Mouse (Mus musculus) forebrain, embryonic 12.5 days (tissue): ENCODE measurements around the gene Ackr1. TPM values are rescaled to one million over a fixed set of nuclear protein-coding genes. Genes with fewer than 3 reads are reported as not detected.
A peak's percentile ranks its signal among the peaks of the same experiment; 100 is the strongest.

Source experiments
- ATAC-seq: fragments of 200-750 bp; cut with Nextera tagmentation; 2 replicates; pipeline ENCODE4 v1.8.0; 2017; ENCODE audit warnings: moderate TSS enrichment; ENCODE audit not compliant: low FRiP score
- H3K27ac ChIP-seq: fragments of 300-500 bp; sonication (generic); 2 replicates; pipeline ENCODE4 v1.5.1; 2016; ENCODE audit warnings: mild to moderate bottlenecking
- H3K27me3 ChIP-seq: fragments of 300-500 bp; sonication (generic); 2 replicates; pipeline ENCODE4 v1.6.1; 2016; ENCODE audit warnings: mild to moderate bottlenecking
- H3K36me3 ChIP-seq: fragments of 300-500 bp; sonication (generic); replicated peaks from 2 replicates; pipeline ENCODE4 v1.6.1; 2016; ENCODE audit warnings: mild to moderate bottlenecking
- H3K4me1 ChIP-seq: fragments of 300-500 bp; sonication (generic); 2 replicates; pipeline ENCODE4 v1.6.1; 2016
- H3K4me2 ChIP-seq: fragments of 300-500 bp; sonication (generic); 2 replicates; pipeline ENCODE4 v1.6.1; 2016; ENCODE audit warnings: mild to moderate bottlenecking, moderate library complexity
- H3K4me3 ChIP-seq: fragments of 300-500 bp; sonication (generic); replicated peaks from 2 replicates; pipeline ENCODE4 v1.5.1; 2016; ENCODE audit warnings: mild to moderate bottlenecking
- H3K9ac ChIP-seq: fragments of 300-500 bp; sonication (generic); 2 replicates; pipeline ENCODE4 v1.6.1; 2016; ENCODE audit warnings: mild to moderate bottlenecking
- H3K9me3 ChIP-seq: fragments of 300-500 bp; sonication (generic); 2 replicates; pipeline ENCODE4 v1.6.1; 2016
- WGBS: fragments of 180-500 bp; shearing (Covaris S2); methylation state at CpG from one replicate; pipeline ENCODE4 v1.1.7; 2016; 5-methylcytosine and 5-hydroxymethylcytosine counted together
- polyA plus RNA-seq: library from polyadenylated mRNA; unstranded; fragments of >200 nt; fragmentation: Nextera tagmentation; extraction: Ambion mirVana; gene quantifications from 2 replicates; pipeline ENCODE4 v1.2.1, GENCODE M21; 2016

Ackr1 gene
- 4.4 and 5.1 TPM in 2 replicates for polyA plus RNA-seq

GRCm38 (mm10) chr1:173333312-173334253 lies at the start of gene Ackr1:
Gene Ackr1, minus strand, starts transcription at chr1:173333750.
- Histone ChIP-seq H3K4me2 (no peak within 1 kb of the TSS), H3K27me3 (no peaks in the 10 kb centered on the region), H3K4me3 (no peak within 1 kb of the TSS), H3K27ac (no peak within 1 kb of the TSS), H3K36me3 (0 out of 2 replicates have a peak, but pooled peaks cover 6% of the 10 kb centered on the region), H3K9ac (no peak within 1 kb of the TSS), H3K4me1 (peaks cover 24% of the 10 kb centered on the region), H3K9me3 (no peaks in the 10 kb centered on the region)
- 76% methylated on average over 9 of the region's 9 CpGs for WGBS
- ATAC-seq, result no peak

- no peaks in the 10 kb centered on the region for H3K27me3 ChIP-seq
- no peak overlapping the region for H3K27ac ChIP-seq
- ATAC-seq, result no peak
- no peaks in the 10 kb centered on the region for H3K36me3 ChIP-seq
- no peaks in the 10 kb centered on the region for H3K4me1 ChIP-seq
- H3K9me3 ChIP-seq, result no peaks in the 10 kb centered on the region
- WGBS, result 86% methylated on average over 6 of the region's 6 CpGs
- no peak overlapping the region for H3K4me2 ChIP-seq
- H3K4me3 ChIP-seq, result no peak overlapping the region
- no peak overlapping the region for H3K9ac ChIP-seq
These were observed 47.9 kb upstream of the Ackr1 start for GRCm38 (mm10) chr1:173381436-173381835.

GRCm38 (mm10) chr1:173377380-173378112 lies 44.0 kb upstream of the Ackr1 start:
- ATAC-seq, result peak; percentile 55; the same call in 1 of the 2 replicates
- 35% methylated on average over 13 of the region's 13 CpGs for WGBS

GRCm38 (mm10) chr1:173374020-173374419 lies 40.5 kb upstream of the Ackr1 start:
- no peaks in the 10 kb centered on the region for H3K27me3 ChIP-seq
- H3K4me3 ChIP-seq, result no peak overlapping the region
- WGBS, result 87% methylated on average over 7 of the region's 7 CpGs
- H3K9ac ChIP-seq, result no peak overlapping the region
- no peak for ATAC-seq
- H3K36me3 ChIP-seq, result no peaks in the 10 kb centered on the region
- no peaks in the 10 kb centered on the region for H3K9me3 ChIP-seq
- H3K4me2 ChIP-seq, result no peak overlapping the region
- no peak overlapping the region for H3K27ac ChIP-seq
- no peaks in the 10 kb centered on the region for H3K4me1 ChIP-seq

More at GRCm38 (mm10) chr1:173377380-173378112, 44.0 kb upstream of the Ackr1 start:
- no peaks in the 10 kb centered on the region for H3K27me3 ChIP-seq
- no peak overlapping the region for H3K4me3 ChIP-seq
- H3K9ac ChIP-seq, result no peak overlapping the region
- H3K4me2 ChIP-seq, result no peak overlapping the region
- no peaks in the 10 kb centered on the region for H3K9me3 ChIP-seq
- no peaks in the 10 kb centered on the region for H3K36me3 ChIP-seq
- no peak overlapping the region for H3K27ac ChIP-seq
- H3K4me1 ChIP-seq, result no peaks in the 10 kb centered on the region

- Histone ChIP-seq H3K27ac (no peak overlapping the region), H3K9ac (no peak overlapping the region), H3K4me1 (peaks cover 10% of the 10 kb centered on the region), H3K9me3 (no peaks in the 10 kb centered on the region), H3K36me3 (no peaks in the 10 kb centered on the region), H3K27me3 (no peaks in the 10 kb centered on the region), H3K4me2 (no peak overlapping the region), H3K4me3 (no peak overlapping the region)
- ATAC-seq, result no peak
- WGBS, result 81% methylated on average over 6 of the region's 6 CpGs
These were observed 38.0 kb upstream of the Ackr1 start for GRCm38 (mm10) chr1:173371586-173371985.

GRCm38 (mm10) chr1:173370456-173370855 lies 36.9 kb upstream of the Ackr1 start:
- H3K4me3 ChIP-seq, result no peak overlapping the region
- ATAC-seq, result no peak
- H3K9ac ChIP-seq, result no peak overlapping the region
- WGBS, result 64% methylated on average over 6 of the region's 6 CpGs
- no peaks in the 10 kb centered on the region for H3K36me3 ChIP-seq
- H3K4me1 ChIP-seq, result peaks cover 21% of the 10 kb centered on the region
- no peaks in the 10 kb centered on the region for H3K9me3 ChIP-seq
- H3K27ac ChIP-seq, result no peak overlapping the region
- H3K27me3 ChIP-seq, result no peaks in the 10 kb centered on the region
- H3K4me2 ChIP-seq, result no peak overlapping the region

- H3K27ac ChIP-seq, result no peak overlapping the region
- ATAC-seq, result no peak
- WGBS, result 68% methylated on average over 2 of the region's 2 CpGs
- H3K4me2 ChIP-seq, result no peak overlapping the region
- H3K9ac ChIP-seq, result no peak overlapping the region
- H3K4me3 ChIP-seq, result no peak overlapping the region
- H3K27me3 ChIP-seq, result no peaks in the 10 kb centered on the region
- H3K9me3 ChIP-seq, result no peaks in the 10 kb centered on the region
- H3K36me3 ChIP-seq, result no peaks in the 10 kb centered on the region
- H3K4me1 ChIP-seq, result peaks cover 23% of the 10 kb centered on the region
These were observed 36.1 kb upstream of the Ackr1 start for GRCm38 (mm10) chr1:173369611-173370010.

- H3K27me3 ChIP-seq, result no peaks in the 10 kb centered on the region
- ATAC-seq, result peak; percentile 93
- peak within 1 kb of the TSS; percentile 76 for H3K27ac ChIP-seq
- no peaks in the 10 kb centered on the region; the same call in 1 of the 2 replicates for H3K36me3 ChIP-seq
- H3K4me3 ChIP-seq, result peak within 1 kb of the TSS; percentile 83
- peak within 1 kb of the TSS; percentile 92 for H3K4me2 ChIP-seq
- peaks cover 23% of the 10 kb centered on the region for H3K4me1 ChIP-seq
- H3K9ac ChIP-seq, result peak within 1 kb of the TSS; percentile 92
- no peaks in the 10 kb centered on the region for H3K9me3 ChIP-seq
- WGBS, result 1% methylated on average over 43 of the region's 46 CpGs
These were observed 34.0 kb upstream of the Ackr1 start, which contains the start of gene Cadm3 for GRCm38 (mm10) chr1:173367356-173368046. Gene Cadm3, minus strand, starts transcription at chr1:173367695.

- no peaks in the 10 kb centered on the region for H3K9me3 ChIP-seq
These were observed 33.3 kb upstream of the Ackr1 start for GRCm38 (mm10) chr1:173366701-173367355.

GRCm38 (mm10) chr1:173365970-173366409 lies 32.4 kb upstream of the Ackr1 start:
- Histone ChIP-seq H3K9ac (peak overlapping the region; percentile 92), H3K36me3 (no peaks in the 10 kb centered on the region; the same call in 1 of the 2 replicates), H3K27ac (no peak overlapping the region), H3K9me3 (no peaks in the 10 kb centered on the region), H3K4me1 (peaks cover 23% of the 10 kb centered on the region), H3K27me3 (no peaks in the 10 kb centered on the region), H3K4me3 (peak overlapping the region; percentile 83), H3K4me2 (peak overlapping the region; percentile 92)
- peak; percentile 34 for ATAC-seq
- 2% methylated on average over 13 of the region's 13 CpGs for WGBS

More at GRCm38 (mm10) chr1:173366701-173367355, 33.3 kb upstream of the Ackr1 start:
- Histone ChIP-seq H3K9ac (peak overlapping the region; percentile 92), H3K4me2 (peak overlapping the region; percentile 92), H3K36me3 (no peaks in the 10 kb centered on the region; the same call in 1 of the 2 replicates), H3K4me3 (peak overlapping the region; percentile 83), H3K27ac (peak overlapping the region; percentile 76), H3K4me1 (peaks cover 23% of the 10 kb centered on the region), H3K27me3 (no peaks in the 10 kb centered on the region)
- WGBS, result under 1% methylated on average over 31 of the region's 31 CpGs
- peak; percentile 63 for ATAC-seq

GRCm38 (mm10) chr1:173364125-173364800 lies 30.7 kb upstream of the Ackr1 start:
- no peak overlapping the region for H3K4me2 ChIP-seq
- no peak for ATAC-seq
- no peaks in the 10 kb centered on the region for H3K9me3 ChIP-seq
- no peaks in the 10 kb centered on the region; the same call in 1 of the 2 replicates for H3K36me3 ChIP-seq
- H3K4me3 ChIP-seq, result no peak overlapping the region
- peaks cover 26% of the 10 kb centered on the region for H3K4me1 ChIP-seq
- H3K27ac ChIP-seq, result no peak overlapping the region
- H3K27me3 ChIP-seq, result no peaks in the 10 kb centered on the region
- no peak overlapping the region for H3K9ac ChIP-seq
- 88% methylated on average over 4 of the region's 4 CpGs for WGBS
